28 mouse cellular contexts compared by ENCODE assay signal in genomic region chr14:99826713-99827112, GRCm38 (mm10).
A peak's percentile ranks its signal among the peaks of the same experiment; 100 is the strongest.
DNase-seq lines count a peak whose midpoint lies in the region; ATAC-seq and TF ChIP-seq lines count a peak whose summit lies in the region.
"Had no signal": no experiment of that assay in that cellular context is flagged by ENCODE, and none has a peak within 500 bp of the region (broad histone marks: within the 10 kb centered on the region; RNA-seq: fewer than 3 reads in every experiment).

No protein-coding gene starts in this region.

- TF ChIP-seq EP300 in stomach, postnatal 0 days (optimal IDR thresholded peaks at IDR 0.05): no peak

- no peak overlapping the region for H3K9ac ChIP-seq in limb, embryonic 11.5 days (ENCODE audit: low read length)
- no peak overlapping the region for H3K9ac ChIP-seq in stomach, postnatal 0 days (ENCODE audit: low read length)
- H3K9ac ChIP-seq: embryonic facial prominence, embryonic 12.5 days; forebrain, embryonic 13.5 days; heart, embryonic 13.5 days; hindbrain, embryonic 14.5 days had no signal

- H3K4me3 ChIP-seq in limb, embryonic 11.5 days (ENCODE audit: low read depth, low read length): no peak overlapping the region
- H3K4me3 ChIP-seq in limb, embryonic 10.5 days: no peak overlapping the region
- H3K4me3 ChIP-seq in stomach, postnatal 0 days (ENCODE audit: low read depth, low read length): no peak overlapping the region
- H3K4me3 ChIP-seq: embryonic facial prominence, embryonic 12.5 days; erythroblast, embryonic 14.5 days; forebrain, embryonic 10.5 days; forebrain, embryonic 13.5 days; heart, adult 2 months; heart, embryonic 10.5 days; heart, embryonic 13.5 days had no signal

- H3K4me1 ChIP-seq in limb, embryonic 11.5 days (ENCODE audit: control insufficient read depth, insufficient read depth, low read length): no peaks in the 10 kb centered on the region
- no peaks in the 10 kb centered on the region for H3K4me1 ChIP-seq in limb, embryonic 10.5 days
- no peaks in the 10 kb centered on the region for H3K4me1 ChIP-seq in stomach, postnatal 0 days (replicated peaks; ENCODE audit: control insufficient read depth, insufficient read depth)
- H3K4me1 ChIP-seq: embryonic facial prominence, embryonic 12.5 days; forebrain, embryonic 10.5 days; forebrain, embryonic 13.5 days; heart, embryonic 10.5 days; heart, embryonic 13.5 days had no signal

- 38% methylated on average over 1 of the region's 1 CpGs for WGBS in limb, embryonic 11.5 days
- 57% methylated on average over 1 of the region's 1 CpGs for WGBS in limb, embryonic 10.5 days
- WGBS in stomach, postnatal 0 days: 19% methylated on average over 1 of the region's 1 CpGs

- no peaks in the 10 kb centered on the region for H3K27me3 ChIP-seq in limb, embryonic 11.5 days (ENCODE audit: control insufficient read depth, insufficient read depth, low read length)
- no peaks in the 10 kb centered on the region for H3K27me3 ChIP-seq in limb, embryonic 10.5 days (ENCODE audit: low read depth, poor library complexity, severe bottlenecking)
- H3K27me3 ChIP-seq in Patski: no peaks in the 10 kb centered on the region
- H3K27me3 ChIP-seq in stomach, postnatal 0 days (ENCODE audit: control insufficient read depth, insufficient read depth, low read length): no peaks in the 10 kb centered on the region
- H3K27me3 ChIP-seq: embryonic facial prominence, embryonic 12.5 days; forebrain, embryonic 13.5 days; heart, embryonic 13.5 days had no signal

- in situ Hi-C loops in Patski (cut with MboI; ENCODE audit: low pct_unique_long_range_greater_than_20kb): no loop called here

- TF ChIP-seq CTCF in Patski (IDR thresholded peaks at IDR 0.05): peak; percentile 27
- TF ChIP-seq CTCF in stomach, postnatal 0 days (IDR thresholded peaks at IDR 0.05; ENCODE audit: low read depth): no peak

- CTCF ChIA-PET in Patski (lab: Charles Lee): no interaction called here

- POLR2A ChIA-PET in Patski (lab: Charles Lee): no interaction called here

- H3K9me3 ChIP-seq in limb, embryonic 11.5 days (ENCODE audit: control insufficient read depth, low read length): no peaks in the 10 kb centered on the region
- no peaks in the 10 kb centered on the region for H3K9me3 ChIP-seq in limb, embryonic 10.5 days (replicated peaks)
- H3K9me3 ChIP-seq in stomach, postnatal 0 days (ENCODE audit: control insufficient read depth, low read length): no peaks in the 10 kb centered on the region
- H3K9me3 ChIP-seq: embryonic facial prominence, embryonic 12.5 days; forebrain, embryonic 10.5 days; forebrain, embryonic 13.5 days; heart, embryonic 10.5 days; heart, embryonic 13.5 days had no signal

- peak; percentile 6 for DNase-seq in limb, embryonic 11.5 days (ENCODE audit: low spot score)
- no peak for DNase-seq in limb, embryonic 10.5 days (ENCODE audit: low spot score)
- peak; percentile 34 for DNase-seq in 416B (ENCODE audit: low read depth)
- DNase-seq in Patski (ENCODE audit: low read depth, low spot score): peak; percentile 28
- no peak for DNase-seq in stomach, postnatal 0 days (ENCODE audit: low spot score)
- DNase-seq in thymus, postnatal 14 days: no peak
- no peak for DNase-seq in B cell, adult 2 months
- DNase-seq: adrenal gland, postnatal 10 days; adrenal gland, postnatal 36 days; cerebellum, adult 18-20 months; cerebellum, adult 9-10 months; cerebellum, postnatal 14 days; gastrocnemius, postnatal 10 days; gastrocnemius, postnatal 36 days; heart, adult 2 months; heart, postnatal 14 days; heart, postnatal 4 days had no signal

- H3K4me2 ChIP-seq in limb, embryonic 11.5 days (ENCODE audit: low read depth, severe bottlenecking): no peak overlapping the region
- H3K4me2 ChIP-seq in stomach, postnatal 0 days (replicated peaks; ENCODE audit: low read depth): no peak overlapping the region
- H3K4me2 ChIP-seq: embryonic facial prominence, embryonic 12.5 days; forebrain, embryonic 13.5 days; heart, embryonic 13.5 days; hindbrain, embryonic 14.5 days had no signal

- no peak for ATAC-seq in limb, embryonic 11.5 days (ENCODE audit: insufficient number of reproducible peaks, low FRiP score, low TSS enrichment, low read depth)
- ATAC-seq in Patski: peak; percentile 90
- ATAC-seq in stomach, postnatal 0 days (ENCODE audit: low FRiP score, low TSS enrichment): 0 out of 2 replicates have a peak, but pooled peaks have one; percentile 10
- ATAC-seq: CD4-positive, CD25-positive, alpha-beta regulatory T cell, adult 4 months; forebrain, embryonic 13.5 days; forebrain, embryonic 16.5 days; hindbrain, postnatal 0 days; inflammation-experienced regulatory T-cells, adult 6 months had no signal

- no peak overlapping the region for H3K27ac ChIP-seq in limb, embryonic 11.5 days (replicated peaks; ENCODE audit: low read depth, low read length)
- H3K27ac ChIP-seq in limb, embryonic 10.5 days: no peak overlapping the region
- H3K27ac ChIP-seq in stomach, postnatal 0 days (replicated peaks): no peak overlapping the region
- H3K27ac ChIP-seq: embryonic facial prominence, embryonic 12.5 days; forebrain, embryonic 10.5 days; forebrain, embryonic 13.5 days; heart, adult 2 months; heart, embryonic 10.5 days; heart, embryonic 13.5 days; hindbrain, embryonic 14.5 days; hindbrain, postnatal 0 days had no signal

- no peaks in the 10 kb centered on the region for H3K36me3 ChIP-seq in limb, embryonic 11.5 days (ENCODE audit: control insufficient read depth, insufficient read depth, low read length)
- no peaks in the 10 kb centered on the region for H3K36me3 ChIP-seq in limb, embryonic 10.5 days
- no peaks in the 10 kb centered on the region for H3K36me3 ChIP-seq in stomach, postnatal 0 days (ENCODE audit: control insufficient read depth, insufficient read depth, low read length)
- H3K36me3 ChIP-seq: embryonic facial prominence, embryonic 12.5 days; forebrain, embryonic 10.5 days; heart, embryonic 10.5 days; heart, embryonic 13.5 days had no signal

Comparison
In these comparisons a context has a peak if more than half of its experiments do, and no peak if none do; other contexts are left out.
1. DNase-seq: peak in limb, embryonic 11.5 days (single experiment), 416B (single experiment) and Patski (single experiment); none in limb, embryonic 10.5 days (single experiment), stomach, postnatal 0 days (single experiment), thymus, postnatal 14 days (single experiment) and B cell, adult 2 months (0 of 2).